Mouse (Mus musculus) small intestine, adult 2 months (tissue): ENCODE measurements at regions not wholly inside any gene's neighbourhood (a gene's known extent, or its start where the extent isn't known, plus 50 kb on each side); places are given as distances from the start of the nearest gene placed in this dataset.

Experiments used
- CTCF ChIP-seq: fragments of 200-500 bp; IDR thresholded peaks from 2 replicates; pipeline ENCODE4 v1.5.1; 2012; ENCODE audit warnings: low read depth, mild to moderate bottlenecking, control low read depth, inconsistent platforms, low read length, moderate library complexity, mixed read lengths; ENCODE audit not compliant: insufficient replicate concordance, insufficient read length; ENCODE audit errors: extremely low read depth
- POLR2A ChIP-seq: fragments of 200-500 bp; IDR thresholded peaks from 2 replicates; pipeline ENCODE4 v1.6.1; 2012; ENCODE audit warnings: low read depth, mild to moderate bottlenecking, control low read depth, inconsistent platforms, low read length, moderate library complexity

DNA sequence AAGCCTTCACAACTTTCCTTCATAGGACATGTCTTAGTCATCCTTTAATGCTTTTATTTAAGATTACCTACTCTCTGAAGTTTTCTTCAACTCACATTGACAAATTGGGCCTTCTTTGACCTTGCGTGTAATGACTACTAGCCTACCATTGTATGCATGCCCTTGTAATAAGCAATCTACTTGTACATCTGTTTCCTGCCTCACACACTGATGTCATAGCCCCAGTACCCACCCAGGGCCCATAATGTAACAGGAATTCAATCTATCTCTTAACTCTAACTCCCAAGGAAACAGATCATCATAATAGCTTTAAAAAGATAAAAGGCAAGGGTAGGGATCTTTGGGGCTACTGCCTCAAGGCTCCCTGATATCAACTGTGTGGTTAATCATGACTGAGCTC lies 690.4 kb downstream of the Diaph3 start:
- TF ChIP-seq CTCF (no peak), POLR2A (no peak)
